Mouse (Mus musculus): ENCODE data around the gene Nxn.
A peak's percentile ranks its signal among the peaks of the same experiment; 100 is the strongest.

The Nxn gene

GRCm38 (mm10) chr11:76303368-76303767 lies 95.6 kb downstream of the Nxn start:
- DNase-seq (ENCODE audit: extremely low spot score, low spot score): no peak

DNA sequence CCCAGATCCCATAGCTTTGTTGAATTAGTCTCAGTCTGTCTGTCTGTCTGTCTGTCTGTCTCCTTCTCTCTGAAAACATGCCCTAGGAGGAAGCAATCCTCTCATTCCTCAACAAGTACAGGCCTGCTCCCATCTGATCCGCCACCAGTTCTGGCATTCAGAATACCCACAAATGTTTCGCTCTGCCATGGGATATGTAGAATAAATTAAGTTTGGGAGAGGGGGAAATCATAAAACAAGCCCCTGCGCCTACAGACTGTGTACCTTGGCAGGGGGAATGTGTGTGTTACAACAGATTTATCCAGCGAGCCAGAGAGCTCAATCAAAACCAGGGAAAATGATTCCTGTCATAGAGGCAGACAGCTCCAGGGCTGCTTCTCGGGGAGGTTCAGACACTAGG lies 98.1 kb downstream of the Nxn start:
- no peak for DNase-seq (ENCODE audit: extremely low spot score, low spot score)

DNA sequence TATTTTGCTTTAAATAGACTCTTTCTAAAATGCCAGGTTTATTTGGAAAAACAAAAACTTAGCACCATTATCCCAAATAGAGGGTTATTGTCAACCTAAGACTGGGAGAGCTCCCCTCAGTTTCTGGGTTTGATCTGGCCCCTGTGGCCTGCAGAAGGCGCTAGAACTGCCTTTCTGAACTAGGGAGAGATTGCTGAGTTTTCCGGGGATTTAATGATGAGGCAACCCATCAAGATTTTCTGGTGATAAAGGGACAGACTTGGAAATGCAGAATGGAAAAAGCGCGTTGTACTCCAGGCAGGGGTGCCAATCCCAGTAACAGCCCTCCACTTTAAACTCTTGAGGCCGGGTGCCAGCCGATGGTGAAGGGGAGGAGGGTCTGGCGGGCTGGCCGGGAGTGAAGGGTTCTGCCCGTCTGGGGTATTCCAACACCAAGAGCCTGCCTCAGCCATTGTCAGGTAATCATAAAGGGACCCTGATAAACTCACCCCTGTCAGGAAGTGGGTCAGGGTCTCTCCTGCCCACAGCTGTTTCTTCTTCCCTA lies 100.4 kb downstream of the Nxn start:
- no peak for DNase-seq (ENCODE audit: extremely low spot score, low spot score)

GRCm38 (mm10) chr11:76297252-76297651 lies 101.7 kb downstream of the Nxn start:
- DNase-seq (ENCODE audit: extremely low spot score, low spot score): no peak

GRCm38 (mm10) chr11:76294836-76295235 lies 104.1 kb downstream of the Nxn start:
- no peak for DNase-seq (ENCODE audit: extremely low spot score, low spot score)

- no peak for DNase-seq (ENCODE audit: extremely low spot score, low spot score)
Observed at GRCm38 (mm10) chr11:76294078-76294477, 104.9 kb downstream of the Nxn start.

GRCm38 (mm10) chr11:76292831-76293230 lies 106.1 kb downstream of the Nxn start:
- no peak for DNase-seq (ENCODE audit: extremely low spot score, low spot score)

DNA sequence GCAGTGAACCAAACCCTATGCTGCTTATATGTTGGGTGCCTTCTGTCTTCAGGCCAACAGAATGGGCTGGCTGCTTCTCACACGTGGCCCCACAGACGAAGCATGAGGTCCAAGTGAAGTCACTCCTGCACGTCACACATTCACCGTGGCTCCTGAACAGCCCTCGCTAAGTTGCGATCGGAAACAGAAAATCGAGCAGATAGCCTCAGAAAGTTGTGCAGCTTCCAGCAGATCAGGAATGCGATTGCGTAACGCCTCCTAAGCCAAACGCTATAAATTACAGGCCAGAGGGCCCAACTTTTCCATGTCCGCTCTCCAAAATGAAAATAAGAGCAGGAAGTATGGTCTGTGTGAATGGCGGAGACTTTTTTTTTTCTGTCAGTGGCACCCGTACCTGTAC lies 106.5 kb downstream of the Nxn start:
- DNase-seq (ENCODE audit: extremely low spot score, low spot score): no peak

GRCm38 (mm10) chr11:76291960-76292359 lies 107.0 kb downstream of the Nxn start:
- DNase-seq (ENCODE audit: extremely low spot score, low spot score): no peak

- peak; percentile 61 for DNase-seq (ENCODE audit: extremely low spot score, low spot score)
Observed at GRCm38 (mm10) chr11:76290367-76290766, 108.6 kb downstream of the Nxn start.

- DNase-seq (ENCODE audit: extremely low spot score, low spot score): no peak
Observed at GRCm38 (mm10) chr11:76288645-76289044, 110.3 kb downstream of the Nxn start.

GRCm38 (mm10) chr11:76287301-76287700 lies 111.6 kb downstream of the Nxn start:
- no peak for DNase-seq (ENCODE audit: extremely low spot score, low spot score)

- DNase-seq (ENCODE audit: extremely low spot score, low spot score): no peak
Observed at GRCm38 (mm10) chr11:76286534-76287126, 112.3 kb downstream of the Nxn start.

GRCm38 (mm10) chr11:76285431-76286075 lies 113.4 kb downstream of the Nxn start:
- DNase-seq (ENCODE audit: extremely low spot score, low spot score): no peak

DNA sequence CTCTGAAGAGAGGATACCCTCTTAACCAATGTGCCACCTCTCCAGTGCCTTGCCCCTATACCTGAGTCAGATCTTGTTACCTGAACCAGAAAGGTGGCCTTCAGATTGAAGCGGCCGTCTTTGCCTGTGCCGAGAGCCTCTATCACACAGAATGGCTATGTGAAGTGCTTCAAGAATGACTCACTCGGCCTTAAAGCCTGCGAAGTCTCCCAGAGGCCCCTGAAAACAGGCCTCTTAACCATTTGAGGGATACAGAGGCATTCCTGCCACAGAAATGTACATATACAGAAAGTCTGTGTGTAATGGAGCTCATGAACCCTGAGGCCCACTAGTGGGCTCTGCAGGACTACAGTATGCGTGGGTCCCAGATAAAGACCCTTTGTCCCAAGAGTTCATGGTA lies 115.1 kb downstream of the Nxn start:
- no peak for DNase-seq (ENCODE audit: extremely low spot score, low spot score)

GRCm38 (mm10) chr11:76279971-76280370 lies 119.0 kb downstream of the Nxn start:
- DNase-seq (ENCODE audit: extremely low spot score, low spot score): no peak

DNA sequence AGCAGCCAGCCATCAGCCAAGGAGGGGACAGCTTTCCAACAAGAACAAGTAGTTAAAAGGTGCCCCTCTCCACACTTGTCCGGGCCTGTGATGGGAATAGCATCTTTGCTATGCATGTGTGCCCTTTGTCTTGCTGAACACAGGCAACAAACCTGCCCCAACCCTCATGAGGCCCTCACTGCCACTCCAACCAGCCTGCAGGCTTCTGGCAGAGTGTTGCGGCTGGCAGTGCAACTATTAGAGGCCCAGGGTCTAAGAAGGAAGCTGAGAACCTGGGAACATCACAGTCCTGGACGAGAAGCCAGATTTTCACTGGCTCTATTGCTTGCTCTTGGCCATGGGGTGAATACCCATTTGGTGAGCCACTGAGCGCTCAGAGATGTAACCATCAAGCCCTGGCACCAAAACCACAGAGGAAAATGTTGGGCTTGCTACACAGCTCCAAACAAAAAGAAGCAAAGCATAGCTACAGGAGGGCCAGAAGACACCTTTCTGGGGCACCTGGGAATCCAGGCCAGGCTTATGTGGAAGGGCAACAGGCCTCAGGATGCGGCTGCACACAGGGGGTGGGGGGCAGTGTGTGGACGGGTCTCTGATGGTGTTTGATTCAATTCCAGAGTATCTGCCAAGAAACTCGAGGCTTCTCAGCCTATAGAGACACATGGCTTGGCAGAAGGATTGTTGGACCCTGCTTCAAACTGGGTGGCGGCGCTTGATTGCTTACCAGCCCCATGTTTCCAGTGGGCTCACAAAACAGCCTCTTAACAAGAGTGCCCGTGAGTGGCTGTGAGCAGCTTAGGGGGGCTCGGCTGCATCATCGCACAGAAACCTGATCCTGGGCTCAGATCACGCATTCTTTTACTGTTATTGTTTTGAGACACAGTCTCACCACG lies 119.7 kb downstream of the Nxn start:
- no peak for DNase-seq (ENCODE audit: extremely low spot score, low spot score)

DNA sequence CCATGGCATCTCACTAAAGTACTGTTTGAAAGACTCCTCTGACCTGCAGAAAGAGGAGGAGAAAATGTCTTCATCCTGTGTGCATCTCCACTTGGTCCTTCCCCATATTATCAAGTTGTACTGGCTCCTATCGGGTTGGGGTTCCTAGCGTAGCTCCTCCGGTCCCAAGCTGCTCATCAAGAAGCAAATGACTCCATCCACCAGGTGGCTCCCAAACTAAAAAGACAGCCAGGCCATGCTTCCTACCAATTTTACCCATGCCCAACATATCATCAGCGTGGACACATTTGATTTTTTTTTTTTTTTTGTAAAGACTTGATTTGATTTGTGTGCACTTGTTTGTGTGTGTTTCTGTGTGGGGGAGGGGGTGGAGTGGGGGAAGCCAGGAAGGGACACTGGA lies 126.5 kb downstream of the Nxn start:
- DNase-seq (ENCODE audit: extremely low spot score, low spot score): no peak

DNA sequence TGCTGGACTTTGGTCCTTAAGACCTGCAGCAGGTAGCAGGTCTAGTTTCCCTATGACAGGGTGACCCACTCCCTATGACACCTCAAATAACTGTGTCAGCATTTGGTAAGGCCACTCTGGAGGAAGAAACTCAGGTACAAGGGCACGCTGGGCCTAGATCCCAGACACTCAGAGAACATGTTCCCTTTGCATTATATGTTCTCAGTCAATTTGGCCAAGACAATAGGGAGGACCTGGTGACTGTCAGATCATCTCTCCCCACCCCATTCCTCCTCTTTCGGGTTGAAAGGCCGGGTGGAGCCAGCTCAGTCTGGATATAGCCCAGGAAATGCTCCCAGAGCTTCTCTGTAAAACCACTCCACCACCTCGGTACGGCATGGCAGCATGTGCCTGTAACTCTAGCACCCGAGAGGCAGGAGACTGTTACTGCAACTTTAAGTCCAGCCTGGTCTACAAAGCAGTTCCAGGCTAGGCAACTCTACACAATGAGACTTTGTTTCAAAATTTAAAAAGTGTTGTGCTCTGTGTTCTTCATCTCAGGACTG lies 130.3 kb downstream of the Nxn start:
- no peak for DNase-seq (ENCODE audit: extremely low spot score, low spot score)

GRCm38 (mm10) chr11:76268001-76268459 lies 130.9 kb downstream of the Nxn start:
- no peak for DNase-seq (ENCODE audit: extremely low spot score, low spot score)

GRCm38 (mm10) chr11:76267550-76267949 lies 131.4 kb downstream of the Nxn start:
- DNase-seq (ENCODE audit: extremely low spot score, low spot score): no peak
